Mouse (Mus musculus): ENCODE measurements around the gene Tmem243.

Tmem243 gene

GRCm38 (mm10) chr5:9140724-9141123, 40.3 kb downstream of the Tmem243 start:
- TF ChIP-seq GATA4 (IDR thresholded peaks at IDR 0.05; ENCODE audit: insufficient replicate concordance, low read length) = 0 out of 2 replicates have a peak, but pooled peaks have one; percentile 42

- TF ChIP-seq GATA4 (IDR thresholded peaks at IDR 0.05; ENCODE audit: insufficient replicate concordance, low read length) = no peak
Measured at GRCm38 (mm10) chr5:9142376-9142775, 41.9 kb downstream of the Tmem243 start.

DNA sequence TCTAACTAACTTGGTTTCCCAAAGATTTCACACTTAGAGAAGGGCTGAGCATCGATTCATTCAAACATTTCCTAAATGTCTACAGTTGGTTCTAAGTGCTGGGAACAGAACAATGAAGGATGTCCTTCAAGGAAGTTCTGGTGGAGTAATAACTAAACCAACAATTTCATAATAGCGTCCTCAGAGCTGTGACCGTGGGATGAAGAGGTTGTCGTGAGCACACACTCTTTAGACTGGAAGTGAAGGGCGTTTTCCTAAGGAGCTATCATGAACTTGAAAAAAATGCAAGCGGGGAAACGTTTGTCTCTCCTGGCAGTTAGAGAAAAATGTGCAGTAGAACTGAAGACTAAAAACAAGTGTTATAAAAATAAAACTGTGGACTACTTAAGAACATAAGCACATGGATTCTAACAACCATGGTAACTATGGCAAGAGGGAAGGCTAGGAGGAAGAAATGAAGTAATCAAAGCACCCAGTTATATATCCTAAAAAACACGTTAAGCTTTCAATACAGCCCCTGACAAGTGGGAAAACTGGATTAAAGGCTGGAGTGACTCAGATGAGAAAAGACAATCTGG, 48.9 kb downstream of the Tmem243 start:
- TF ChIP-seq GATA4 (IDR thresholded peaks at IDR 0.05; ENCODE audit: insufficient replicate concordance, low read length) = no peak

DNA sequence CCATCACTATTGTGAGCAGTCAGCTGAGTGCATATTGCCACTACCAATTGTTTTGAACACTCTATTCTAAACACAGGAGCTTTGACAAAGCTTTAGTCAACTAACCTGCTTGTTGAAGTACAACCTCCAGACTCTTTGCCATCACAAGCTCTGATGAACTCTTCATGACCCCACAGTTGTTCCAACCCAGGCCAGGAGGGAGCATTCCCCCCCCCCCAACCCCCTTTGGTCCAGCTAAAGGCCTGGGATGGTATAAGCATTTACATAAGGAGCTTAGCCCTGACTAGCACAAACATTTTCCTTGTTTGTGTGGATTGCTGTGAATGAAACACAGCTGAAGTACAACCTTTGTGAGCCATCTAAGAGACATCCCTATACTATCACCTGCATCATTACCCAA, 56.3 kb downstream of the Tmem243 start:
- TF ChIP-seq GATA4 (IDR thresholded peaks at IDR 0.05; ENCODE audit: insufficient replicate concordance, low read length) = no peak

GRCm38 (mm10) chr5:9157336-9157735, 56.9 kb downstream of the Tmem243 start:
- no peak for TF ChIP-seq GATA4 (IDR thresholded peaks at IDR 0.05; ENCODE audit: insufficient replicate concordance, low read length)

DNA sequence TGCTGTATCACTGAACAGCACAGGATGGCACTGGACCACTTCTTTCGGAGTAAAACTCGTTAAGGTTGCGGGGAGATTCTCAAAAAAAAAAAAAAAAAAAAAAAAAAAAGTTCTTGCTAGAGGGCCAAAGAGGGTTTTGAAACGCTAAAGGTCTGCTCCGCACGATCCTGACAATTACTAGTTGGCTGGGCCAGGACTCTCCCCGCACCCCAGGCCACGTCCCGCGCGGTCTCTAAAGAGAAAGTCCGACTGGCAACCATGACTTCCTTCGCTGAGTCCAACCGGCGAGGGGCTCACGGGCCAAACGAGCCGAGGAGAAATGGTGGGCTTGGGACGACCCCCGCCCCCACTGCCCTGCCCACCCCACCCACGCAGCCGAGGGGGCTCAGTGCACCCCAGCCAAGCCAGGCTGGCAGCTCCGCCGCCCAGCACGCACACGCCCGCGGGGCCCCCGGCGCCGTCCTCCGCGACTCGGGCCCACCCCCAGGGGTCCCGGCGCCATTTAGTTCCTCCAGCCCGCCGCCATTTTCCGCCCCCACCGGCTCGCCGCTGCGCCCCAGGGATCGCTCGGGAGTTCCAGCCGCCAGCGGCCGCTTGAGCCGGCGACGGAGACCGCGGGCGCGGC, 60.5 kb downstream of the Tmem243 start:
- TF ChIP-seq GATA4 (IDR thresholded peaks at IDR 0.05; ENCODE audit: insufficient replicate concordance, low read length) = 0 out of 2 replicates have a peak, but pooled peaks have one; percentile 0

GRCm38 (mm10) chr5:9161456-9162041, 61.1 kb downstream of the Tmem243 start, which contains the start of gene Dmtf1:
TSS of gene Dmtf1 (minus strand) at chr5:9161776.
- peak; percentile 28; the same call in 1 of the 2 replicates for TF ChIP-seq GATA4 (IDR thresholded peaks at IDR 0.05; ENCODE audit: insufficient replicate concordance, low read length)

DNA sequence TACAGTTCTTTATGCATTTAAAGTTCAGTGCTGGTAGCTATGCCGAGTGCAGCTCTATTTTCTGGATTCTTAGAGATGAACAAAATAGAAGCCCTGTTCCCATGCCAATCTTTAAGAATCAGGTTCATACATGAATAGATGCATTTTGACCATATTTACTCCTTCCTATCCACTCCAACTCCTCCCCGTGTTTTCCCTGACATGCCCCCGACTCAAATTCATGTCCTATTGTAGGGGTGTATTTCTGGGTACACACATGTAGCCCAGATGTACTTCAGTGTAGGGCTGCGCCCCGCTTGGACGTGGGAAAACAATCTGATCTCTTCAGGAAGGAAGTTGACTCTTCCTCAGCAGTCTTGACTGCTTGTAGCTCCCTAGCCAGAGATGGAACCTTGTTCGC, 61.6 kb downstream of the Tmem243 start:
- TF ChIP-seq GATA4 (IDR thresholded peaks at IDR 0.05; ENCODE audit: insufficient replicate concordance, low read length) = no peak

DNA sequence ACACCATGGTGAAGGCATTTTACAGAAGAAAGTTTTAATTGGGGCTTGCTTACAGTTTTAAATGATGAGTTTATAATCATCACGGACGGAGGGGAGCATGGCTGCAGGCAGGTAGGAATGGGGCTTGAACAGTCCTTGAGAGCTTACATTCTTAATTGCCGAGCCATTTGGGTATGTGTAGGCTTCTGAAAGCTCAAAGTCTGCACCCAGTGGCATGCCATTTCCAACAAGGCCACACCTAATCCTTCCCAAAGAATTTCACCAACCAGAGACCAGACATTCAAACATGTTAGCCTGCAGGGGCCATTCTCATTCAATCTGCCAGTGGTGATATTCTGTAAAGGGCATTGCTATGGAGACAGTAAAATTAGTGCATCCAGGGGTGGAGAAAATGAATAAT, 62.9 kb downstream of the Tmem243 start:
- TF ChIP-seq GATA4 (IDR thresholded peaks at IDR 0.05; ENCODE audit: insufficient replicate concordance, low read length) = no peak

GRCm38 (mm10) chr5:9166366-9166765, 65.9 kb downstream of the Tmem243 start:
- no peak for TF ChIP-seq GATA4 (IDR thresholded peaks at IDR 0.05; ENCODE audit: insufficient replicate concordance, low read length)

GRCm38 (mm10) chr5:9173295-9173694, 72.8 kb downstream of the Tmem243 start:
- no peak for TF ChIP-seq GATA4 (IDR thresholded peaks at IDR 0.05; ENCODE audit: insufficient replicate concordance, low read length)

GRCm38 (mm10) chr5:9186467-9186866, 86.0 kb downstream of the Tmem243 start:
- TF ChIP-seq GATA4 (IDR thresholded peaks at IDR 0.05; ENCODE audit: insufficient replicate concordance, low read length) = no peak

Measured in liver, adult (tissue).